Mouse (Mus musculus) midbrain, embryonic 10.5 days (tissue): ENCODE measurements around the gene Arhgap35. TPM values are rescaled to one million over a fixed set of nuclear protein-coding genes. Genes with fewer than 3 reads are reported as not detected.

ENCODE experiments used
- DNase-seq: peaks from one replicate; pipeline ENCODE4 v3.0.0-alpha.2; 2017; ENCODE audit warnings: low spot score
- H3K27ac ChIP-seq: fragments of 300-500 bp; sonication (generic); replicated peaks from 2 replicates; pipeline ENCODE4 v1.5.1; 2016; ENCODE audit warnings: mild to moderate bottlenecking
- H3K27me3 ChIP-seq: fragments of 300-500 bp; sonication (generic); 2 replicates; pipeline ENCODE4 v1.6.1; 2016; ENCODE audit warnings: low read depth, mild to moderate bottlenecking; ENCODE audit not compliant: poor library complexity, severe bottlenecking
- H3K36me3 ChIP-seq: fragments of 300-500 bp; sonication (generic); 2 replicates; pipeline ENCODE4 v1.6.1; 2016; ENCODE audit warnings: mild to moderate bottlenecking, moderate library complexity
- H3K4me1 ChIP-seq: fragments of 300-500 bp; sonication (generic); 2 replicates; pipeline ENCODE4 v1.6.1; 2016
- H3K4me3 ChIP-seq: fragments of 300-500 bp; sonication (generic); 2 replicates; pipeline ENCODE4 v1.5.1; 2016; ENCODE audit warnings: mild to moderate bottlenecking, moderate library complexity
- H3K9me3 ChIP-seq: fragments of 300-500 bp; sonication (generic); replicated peaks from 2 replicates; pipeline ENCODE4 v1.6.1; 2016; ENCODE audit warnings: mild to moderate bottlenecking
- WGBS: fragments of 180-500 bp; shearing (Covaris S2); methylation state at CpG from one replicate; pipeline ENCODE4 v1.1.7; 2016; 5-methylcytosine and 5-hydroxymethylcytosine counted together
- polyA plus RNA-seq: library from polyadenylated mRNA; unstranded; fragments of >200 nt; fragmentation: Nextera tagmentation; extraction: Ambion mirVana; gene quantifications from 2 replicates; pipeline ENCODE4 v1.2.1, GENCODE M21; 2016

Gene Arhgap35
- polyA plus RNA-seq, 1 experiment from 2014 or later: 25.4 TPM

- no peaks in the 10 kb centered on the region for H3K9me3 ChIP-seq
- no peaks in the 10 kb centered on the region for H3K4me1 ChIP-seq
- no peaks in the 10 kb centered on the region for H3K27me3 ChIP-seq
- peaks cover 94% of the 10 kb centered on the region for H3K36me3 ChIP-seq
- no peak overlapping the region for H3K27ac ChIP-seq
- no peak overlapping the region for H3K4me3 ChIP-seq
- 87% methylated on average over 6 of the region's 6 CpGs for WGBS
- no peak for DNase-seq
These were observed 115.1 kb downstream of the Arhgap35 start for GRCm38 (mm10) chr7:16499671-16500104.

GRCm38 (mm10) chr7:16496260-16496659 is 118.5 kb downstream of the Arhgap35 start:
- DNase-seq: no peak
- Histone ChIP-seq H3K27me3 (no peaks in the 10 kb centered on the region), H3K27ac (no peak overlapping the region), H3K36me3 (peaks cover 60% of the 10 kb centered on the region), H3K4me1 (no peaks in the 10 kb centered on the region), H3K4me3 (no peak overlapping the region), H3K9me3 (no peaks in the 10 kb centered on the region)
- 90% methylated on average over 3 of the region's 3 CpGs for WGBS

GRCm38 (mm10) chr7:16493361-16493760 is 121.4 kb downstream of the Arhgap35 start:
- H3K9me3 ChIP-seq: no peaks in the 10 kb centered on the region
- no peaks in the 10 kb centered on the region for H3K27me3 ChIP-seq
- H3K4me3 ChIP-seq: no peak overlapping the region
- peak; percentile 42 for DNase-seq
- no peaks in the 10 kb centered on the region for H3K4me1 ChIP-seq
- 41% methylated on average over 2 of the region's 2 CpGs for WGBS
- H3K36me3 ChIP-seq: peaks cover 34% of the 10 kb centered on the region
- H3K27ac ChIP-seq: no peak overlapping the region

GRCm38 (mm10) chr7:16492211-16492610 is 122.6 kb downstream of the Arhgap35 start:
- Histone ChIP-seq H3K27ac (no peak overlapping the region), H3K27me3 (no peaks in the 10 kb centered on the region), H3K4me1 (no peaks in the 10 kb centered on the region), H3K9me3 (no peaks in the 10 kb centered on the region), H3K36me3 (peaks cover 23% of the 10 kb centered on the region), H3K4me3 (no peak overlapping the region)
- no peak for DNase-seq
- WGBS: 64% methylated on average over 3 of the region's 3 CpGs

GRCm38 (mm10) chr7:16491759-16492158 is 123.0 kb downstream of the Arhgap35 start:
- 36% methylated on average over 3 of the region's 3 CpGs for WGBS
- no peaks in the 10 kb centered on the region for H3K4me1 ChIP-seq
- H3K36me3 ChIP-seq: peaks cover 18% of the 10 kb centered on the region
- DNase-seq: peak; percentile 65
- no peak overlapping the region for H3K4me3 ChIP-seq
- no peaks in the 10 kb centered on the region for H3K9me3 ChIP-seq
- no peak overlapping the region for H3K27ac ChIP-seq
- no peaks in the 10 kb centered on the region for H3K27me3 ChIP-seq

GRCm38 (mm10) chr7:16489948-16490347 is 124.8 kb downstream of the Arhgap35 start:
- Histone ChIP-seq H3K27ac (no peak overlapping the region), H3K36me3 (peaks cover under 1% of the 10 kb centered on the region), H3K4me1 (no peaks in the 10 kb centered on the region), H3K9me3 (no peaks in the 10 kb centered on the region), H3K4me3 (no peak overlapping the region), H3K27me3 (no peaks in the 10 kb centered on the region)
- 87% methylated on average over 9 of the region's 9 CpGs for WGBS
- DNase-seq: no peak

- Histone ChIP-seq H3K4me1 (no peaks in the 10 kb centered on the region), H3K27me3 (no peaks in the 10 kb centered on the region), H3K4me3 (no peak overlapping the region), H3K27ac (no peak overlapping the region), H3K9me3 (no peaks in the 10 kb centered on the region), H3K36me3 (no peaks in the 10 kb centered on the region)
- DNase-seq: no peak
These were observed 126.0 kb downstream of the Arhgap35 start for GRCm38 (mm10) chr7:16488816-16489215.

GRCm38 (mm10) chr7:16477628-16478027 is 137.2 kb downstream of the Arhgap35 start, which contains the start of gene Npas1:
Gene Npas1, minus strand, starts transcription at chr7:16477728.
- WGBS: 91% methylated on average over 8 of the region's 8 CpGs
- H3K36me3 ChIP-seq: no peaks in the 10 kb centered on the region
- DNase-seq: no peak
- H3K27ac ChIP-seq: no peak within 1 kb of the TSS
- peaks cover 21% of the 10 kb centered on the region for H3K4me1 ChIP-seq
- H3K4me3 ChIP-seq: peak within 1 kb of the TSS; percentile 53
- no peaks in the 10 kb centered on the region for H3K9me3 ChIP-seq
- peaks cover 60% of the 10 kb centered on the region for H3K27me3 ChIP-seq

- H3K27ac ChIP-seq: no peak overlapping the region
- peaks cover 24% of the 10 kb centered on the region for H3K4me1 ChIP-seq
- 2% methylated on average over 34 of the region's 34 CpGs for WGBS
- no peaks in the 10 kb centered on the region for H3K36me3 ChIP-seq
- peaks cover 70% of the 10 kb centered on the region for H3K27me3 ChIP-seq
- DNase-seq: no peak
- no peaks in the 10 kb centered on the region for H3K9me3 ChIP-seq
- peak overlapping the region; percentile 53 for H3K4me3 ChIP-seq
These were observed 138.2 kb downstream of the Arhgap35 start for GRCm38 (mm10) chr7:16476600-16476989.

GRCm38 (mm10) chr7:16475764-16476599 is 138.8 kb downstream of the Arhgap35 start:
- 1% methylated on average over 59 of the region's 59 CpGs for whole genome bisulfite sequencing
- H3K36me3 ChIP-seq: no peaks in the 10 kb centered on the region

GRCm38 (mm10) chr7:16475321-16475720 is 139.5 kb downstream of the Arhgap35 start:
- no peak for DNase-seq
- Histone ChIP-seq H3K4me1 (peaks cover 24% of the 10 kb centered on the region), H3K36me3 (no peaks in the 10 kb centered on the region), H3K9me3 (no peaks in the 10 kb centered on the region), H3K4me3 (peak overlapping the region; percentile 53), H3K27me3 (peaks cover 83% of the 10 kb centered on the region), H3K27ac (no peak overlapping the region)
- WGBS: 6% methylated on average over 23 of the region's 23 CpGs

More at GRCm38 (mm10) chr7:16475764-16476599, 138.8 kb downstream of the Arhgap35 start:
- H3K9me3 ChIP-seq: no peaks in the 10 kb centered on the region
- H3K4me1 ChIP-seq: peaks cover 24% of the 10 kb centered on the region
- peak overlapping the region; percentile 53 for H3K4me3 ChIP-seq
- no peak overlapping the region for H3K27ac ChIP-seq
- DNase-seq: no peak
- peaks cover 76% of the 10 kb centered on the region for H3K27me3 ChIP-seq

GRCm38 (mm10) chr7:16474445-16474844 is 140.3 kb downstream of the Arhgap35 start:
- peaks cover 24% of the 10 kb centered on the region for H3K4me1 ChIP-seq
- 4% methylated on average over 33 of the region's 33 CpGs for WGBS
- no peaks in the 10 kb centered on the region for H3K36me3 ChIP-seq
- H3K27me3 ChIP-seq: peaks cover 90% of the 10 kb centered on the region
- no peak overlapping the region for H3K27ac ChIP-seq
- peak overlapping the region; percentile 38 for H3K4me3 ChIP-seq
- H3K9me3 ChIP-seq: no peaks in the 10 kb centered on the region
- DNase-seq: peak; percentile 39

- 66% methylated on average over 8 of the region's 8 CpGs for WGBS
- H3K4me3 ChIP-seq: no peak overlapping the region
- no peak for DNase-seq
- H3K36me3 ChIP-seq: no peaks in the 10 kb centered on the region
- no peak overlapping the region for H3K27ac ChIP-seq
- peaks cover 96% of the 10 kb centered on the region for H3K27me3 ChIP-seq
- H3K4me1 ChIP-seq: peaks cover 24% of the 10 kb centered on the region
- no peaks in the 10 kb centered on the region for H3K9me3 ChIP-seq
These were observed 140.9 kb downstream of the Arhgap35 start for GRCm38 (mm10) chr7:16473847-16474246.
